Mouse (Mus musculus): ENCODE measurements around the gene Psmd2. TPM values are rescaled to one million over a fixed set of nuclear protein-coding genes. Genes with fewer than 3 reads are reported as not detected.
"Not testable (repeated sequence)": the region's sequence is repeated elsewhere in the genome, so short reads cannot be mapped to it uniquely, and the experiment has no call there.

Gene Psmd2
- polyA plus RNA-seq, 1 experiment from 2014 or later = 388 TPM

- Histone ChIP-seq H3K27ac (no peak overlapping the region), H3K4me1 (peaks cover 37% of the 10 kb centered on the region), H3K9ac (no peak overlapping the region), H3K4me2 (no peak overlapping the region), H3K4me3 (no peak overlapping the region), H3K9me3 (replicated peaks) (no peaks in the 10 kb centered on the region), H3K36me3 (ENCODE audit: poor library complexity, severe bottlenecking) (0 out of 2 replicates have a peak, but pooled peaks cover 1% of the 10 kb centered on the region), H3K27me3 (no peaks in the 10 kb centered on the region)
- 20% methylated on average over 2 of the region's 2 CpGs for WGBS
- no peak for ATAC-seq
These were observed 28.2 kb upstream of the Psmd2 start for GRCm38 (mm10) chr16:20623211-20623610.

- Histone ChIP-seq H3K36me3 (ENCODE audit: poor library complexity, severe bottlenecking) (peaks cover 9% of the 10 kb centered on the region; the same call in 1 of the 2 replicates), H3K4me1 (peaks cover 18% of the 10 kb centered on the region), H3K4me2 (peak overlapping the region; percentile 95), H3K27me3 (no peaks in the 10 kb centered on the region), H3K27ac (no peak overlapping the region; the same call in 1 of the 2 replicates), H3K9ac (no peak overlapping the region), H3K9me3 (replicated peaks) (no peaks in the 10 kb centered on the region), H3K4me3 (peak overlapping the region; percentile 64)
- 47% methylated on average over 11 of the region's 11 CpGs for WGBS
- ATAC-seq = peak; percentile 78
These were observed 22.5 kb upstream of the Psmd2 start for GRCm38 (mm10) chr16:20628871-20629391.

GRCm38 (mm10) chr16:20629731-20630634, 21.5 kb upstream of the Psmd2 start, which contains the start of gene Ece2:
TSS of gene Ece2 (plus strand) at chr16:20629828.
- peaks cover 9% of the 10 kb centered on the region; the same call in 1 of the 2 replicates for H3K36me3 ChIP-seq (ENCODE audit: poor library complexity, severe bottlenecking)
- peak within 1 kb of the TSS; percentile 64 for H3K4me3 ChIP-seq
- no peaks in the 10 kb centered on the region for H3K9me3 ChIP-seq (replicated peaks)
- 6% methylated on average over 54 of the region's 54 CpGs for WGBS
- H3K4me2 ChIP-seq = peak within 1 kb of the TSS; percentile 95
- H3K9ac ChIP-seq = peak within 1 kb of the TSS; percentile 86
- peak; percentile 61 for ATAC-seq
- H3K4me1 ChIP-seq = peaks cover 18% of the 10 kb centered on the region
- H3K27me3 ChIP-seq = no peaks in the 10 kb centered on the region
- no peak within 1 kb of the TSS; the same call in 1 of the 2 replicates for H3K27ac ChIP-seq

- Histone ChIP-seq H3K27me3 (no peaks in the 10 kb centered on the region), H3K9me3 (replicated peaks) (no peaks in the 10 kb centered on the region), H3K4me2 (no peak overlapping the region), H3K36me3 (ENCODE audit: poor library complexity, severe bottlenecking) (peaks cover 5% of the 10 kb centered on the region; the same call in 1 of the 2 replicates), H3K4me3 (no peak overlapping the region), H3K27ac (no peak overlapping the region), H3K4me1 (0 out of 2 replicates have a peak, but pooled peaks cover 10% of the 10 kb centered on the region), H3K9ac (no peak overlapping the region)
- 86% methylated on average over 8 of the region's 8 CpGs for WGBS
- no peak for ATAC-seq
These were observed 14.0 kb upstream of the Psmd2 start for GRCm38 (mm10) chr16:20637410-20637809.

- H3K27ac ChIP-seq = no peak overlapping the region; the same call in 1 of the 2 replicates
- no peak overlapping the region for H3K4me2 ChIP-seq
These were observed 13.1 kb upstream of the Psmd2 start for GRCm38 (mm10) chr16:20638367-20638766.

GRCm38 (mm10) chr16:20642161-20642560, 9.3 kb upstream of the Psmd2 start:
- no peaks in the 10 kb centered on the region for H3K27me3 ChIP-seq
- ATAC-seq = peak; percentile 75
- H3K9me3 ChIP-seq (replicated peaks) = no peaks in the 10 kb centered on the region
- 0 out of 2 replicates have a peak, but pooled peaks cover 10% of the 10 kb centered on the region for H3K4me1 ChIP-seq
- no peak overlapping the region for H3K4me2 ChIP-seq
- no peak overlapping the region for H3K4me3 ChIP-seq
- no peak overlapping the region for H3K9ac ChIP-seq
- no peak overlapping the region for H3K27ac ChIP-seq
- WGBS = 1% methylated on average over 8 of the region's 8 CpGs
- peaks cover 4% of the 10 kb centered on the region; the same call in 1 of the 2 replicates for H3K36me3 ChIP-seq (ENCODE audit: poor library complexity, severe bottlenecking)

More at GRCm38 (mm10) chr16:20638367-20638766, 13.1 kb upstream of the Psmd2 start:
- H3K4me1 ChIP-seq = 0 out of 2 replicates have a peak, but pooled peaks cover 10% of the 10 kb centered on the region
- no peak overlapping the region for H3K9ac ChIP-seq
- peak; percentile 72; the same call in 1 of the 2 replicates for ATAC-seq
- H3K4me3 ChIP-seq = no peak overlapping the region
- H3K36me3 ChIP-seq (ENCODE audit: poor library complexity, severe bottlenecking) = 0 out of 2 replicates have a peak, but pooled peaks cover 1% of the 10 kb centered on the region
- no peaks in the 10 kb centered on the region for H3K27me3 ChIP-seq
- H3K9me3 ChIP-seq (replicated peaks) = no peaks in the 10 kb centered on the region
- WGBS = 70% methylated on average over 8 of the region's 8 CpGs

- no peaks in the 10 kb centered on the region for H3K9me3 ChIP-seq (replicated peaks)
- no peaks in the 10 kb centered on the region for H3K27me3 ChIP-seq
- no peaks in the 10 kb centered on the region for H3K4me1 ChIP-seq
- H3K36me3 ChIP-seq (ENCODE audit: poor library complexity, severe bottlenecking) = peaks cover 4% of the 10 kb centered on the region; the same call in 1 of the 2 replicates
- no peak overlapping the region for H3K27ac ChIP-seq
- ATAC-seq = no peak
- H3K4me3 ChIP-seq = no peak overlapping the region
- H3K4me2 ChIP-seq = no peak overlapping the region
- H3K9ac ChIP-seq = no peak overlapping the region
- WGBS = 88% methylated on average over 7 of the region's 7 CpGs
These were observed 7.5 kb upstream of the Psmd2 start for GRCm38 (mm10) chr16:20643911-20644310.

GRCm38 (mm10) chr16:20651947-20652310, 477 bp downstream of the Psmd2 start:
- Histone ChIP-seq H3K4me3 (peak overlapping the region; percentile 84), H3K4me1 (peaks cover 19% of the 10 kb centered on the region), H3K9ac (peak overlapping the region; percentile 91), H3K36me3 (ENCODE audit: poor library complexity, severe bottlenecking) (peaks cover 26% of the 10 kb centered on the region), H3K27me3 (no peaks in the 10 kb centered on the region), H3K27ac (peak overlapping the region; percentile 75; the same call in 1 of the 2 replicates), H3K9me3 (replicated peaks) (no peaks in the 10 kb centered on the region), H3K4me2 (peak overlapping the region; percentile 97)
- ATAC-seq = no peak
- 10% methylated on average over 12 of the region's 12 CpGs for WGBS

- peaks cover 40% of the 10 kb centered on the region for H3K36me3 ChIP-seq (ENCODE audit: poor library complexity, severe bottlenecking)
- peaks cover 19% of the 10 kb centered on the region for H3K4me1 ChIP-seq
- no peak overlapping the region for H3K27ac ChIP-seq
- no peak overlapping the region for H3K4me3 ChIP-seq
- no peaks in the 10 kb centered on the region for H3K27me3 ChIP-seq
- no peak for ATAC-seq
- no peak overlapping the region for H3K9ac ChIP-seq
- WGBS = 51% methylated on average over 2 of the region's 2 CpGs
- no peaks in the 10 kb centered on the region for H3K9me3 ChIP-seq (replicated peaks)
- peak overlapping the region; percentile 97; the same call in 1 of the 2 replicates for H3K4me2 ChIP-seq
These were observed 1.9 kb downstream of the Psmd2 start for GRCm38 (mm10) chr16:20653315-20653714.

- WGBS = 92% methylated on average over 4 of the region's 4 CpGs
- no peak for ATAC-seq
- H3K9ac ChIP-seq = no peak overlapping the region
- no peak overlapping the region for H3K27ac ChIP-seq
- peaks cover 83% of the 10 kb centered on the region for H3K36me3 ChIP-seq (ENCODE audit: poor library complexity, severe bottlenecking)
- no peak overlapping the region for H3K4me2 ChIP-seq
- no peaks in the 10 kb centered on the region for H3K9me3 ChIP-seq (replicated peaks)
- peaks cover 8% of the 10 kb centered on the region for H3K4me1 ChIP-seq
- no peaks in the 10 kb centered on the region for H3K27me3 ChIP-seq
- no peak overlapping the region for H3K4me3 ChIP-seq
These were observed 6.2 kb downstream of the Psmd2 start for GRCm38 (mm10) chr16:20657661-20658060.

- not testable (repeated sequence) for ATAC-seq; H3K4me1 ChIP-seq; H3K4me3 ChIP-seq; H3K4me2 ChIP-seq; H3K27ac ChIP-seq; H3K27me3 ChIP-seq; H3K9ac ChIP-seq; H3K9me3 ChIP-seq (replicated peaks)
- H3K36me3 ChIP-seq (ENCODE audit: poor library complexity, severe bottlenecking) = peaks cover 21% of the 10 kb centered on the region
- 94% methylated on average over 5 of the region's 6 CpGs for WGBS
These were observed 16.6 kb downstream of the Psmd2 start, which contains the start of gene Eif4g1 for GRCm38 (mm10) chr16:20668013-20668412. TSS of gene Eif4g1 (plus strand) at chr16:20668313.

GRCm38 (mm10) chr16:20670291-20670690, 18.8 kb downstream of the Psmd2 start:
- Histone ChIP-seq H3K36me3 (ENCODE audit: poor library complexity, severe bottlenecking) (peaks cover 16% of the 10 kb centered on the region), H3K27ac (no peak overlapping the region), H3K9me3 (replicated peaks) (no peaks in the 10 kb centered on the region), H3K4me1 (peaks cover 26% of the 10 kb centered on the region), H3K4me2 (no peak overlapping the region), H3K9ac (no peak overlapping the region), H3K27me3 (no peaks in the 10 kb centered on the region), H3K4me3 (no peak overlapping the region)
- ATAC-seq = no peak
- 91% methylated on average over 3 of the region's 3 CpGs for WGBS

Measured in forebrain, embryonic 13.5 days (tissue).